Mouse (Mus musculus) cortical plate, adult 2 months (tissue): ENCODE results near the gene Atp6v1b1.

Source experiments
- CTCF ChIP-seq: fragments of 200-500 bp; IDR thresholded peaks from 2 replicates; pipeline ENCODE4 v1.5.1; 2011; ENCODE audit warnings: mild to moderate bottlenecking, control low read depth, low read length; ENCODE audit not compliant: insufficient read depth; ENCODE audit errors: extremely low read depth
- POLR2A ChIP-seq: fragments of 200-500 bp; IDR thresholded peaks from 2 replicates; pipeline ENCODE4 v1.6.1; 2011; ENCODE audit warnings: mild to moderate bottlenecking, low read length, control low read depth; ENCODE audit not compliant: insufficient read depth; ENCODE audit errors: extremely low read depth

DNA sequence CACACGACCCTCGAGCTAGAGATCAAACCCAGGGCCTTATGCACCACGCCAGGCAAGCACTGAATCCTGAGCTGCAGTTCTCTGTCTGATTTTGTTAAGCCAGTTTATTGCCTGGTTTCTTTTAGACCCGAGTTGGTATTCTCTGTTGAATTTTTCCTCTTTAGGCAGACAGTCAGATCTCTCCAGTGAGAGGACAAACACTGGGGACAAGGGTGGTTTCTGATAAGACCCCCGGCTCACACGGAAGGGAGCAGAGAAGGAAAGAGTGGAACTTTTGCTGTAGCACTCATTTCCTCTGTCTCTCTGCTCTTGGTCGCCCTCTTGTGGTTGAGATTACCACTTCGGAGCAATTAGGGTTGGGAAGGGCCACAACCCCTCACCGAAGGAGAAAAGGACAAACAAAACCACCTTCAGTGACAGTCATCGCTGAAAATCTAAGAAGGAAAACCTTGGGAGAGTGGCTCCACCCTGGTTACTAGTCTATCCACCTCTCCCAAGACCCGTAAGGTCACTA, 7.4 kb downstream of the Atp6v1b1 start:
- TF ChIP-seq CTCF (peak; percentile 78), POLR2A (no peak)
